Mouse (Mus musculus): ENCODE data around the gene St8sia6.

DNA sequence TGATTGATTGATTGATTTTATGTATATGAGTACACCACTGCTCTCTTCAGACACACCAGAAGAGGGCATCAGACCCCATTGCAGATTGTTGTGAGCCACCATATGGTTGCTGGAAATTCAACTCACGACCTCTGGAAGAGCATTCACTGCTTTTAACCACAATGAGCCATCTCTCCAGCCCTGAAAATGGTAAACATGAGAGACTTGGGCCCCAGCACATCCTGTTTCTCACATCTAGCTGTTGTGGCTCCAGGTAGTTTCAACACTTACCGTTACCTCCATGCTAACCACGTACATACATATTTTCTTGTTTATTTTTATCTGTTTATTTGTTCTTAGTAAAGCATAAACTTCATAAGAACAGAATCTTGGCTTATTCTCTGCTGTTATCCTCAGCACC lies 42.4 kb upstream of the St8sia6 start:
- TF ChIP-seq TAL1 (IDR thresholded peaks at IDR 0.05; ENCODE audit: low read length) (no peak), GATA1 (IDR thresholded peaks at IDR 0.05; ENCODE audit: low read length) (no peak)
